Mouse (Mus musculus) midbrain, embryonic 16.5 days (tissue): ENCODE results near the gene Zswim5. TPM values are rescaled to one million over a fixed set of nuclear protein-coding genes. Genes with fewer than 3 reads are reported as not detected.
A peak's percentile ranks its signal among the peaks of the same experiment; 100 is the strongest.
"Not testable (repeated sequence)": the region's sequence is repeated elsewhere in the genome, so short reads cannot be mapped to it uniquely, and the experiment has no call there.

Experiments
- ATAC-seq: fragments of 200-750 bp; cut with Nextera tagmentation; 2 replicates; pipeline ENCODE4 v1.8.0; 2017; ENCODE audit warnings: moderate TSS enrichment
- H3K27ac ChIP-seq: fragments of 300-500 bp; sonication (generic); 2 replicates; pipeline ENCODE4 v1.5.1; 2014; ENCODE audit warnings: mild to moderate bottlenecking, low read length, mixed read lengths
- H3K27me3 ChIP-seq: fragments of 300-500 bp; sonication (generic); 2 replicates; pipeline ENCODE4 v1.6.1; 2014; ENCODE audit warnings: low read depth, low read length, mixed read lengths; ENCODE audit not compliant: control insufficient read depth, insufficient read depth
- H3K36me3 ChIP-seq: fragments of 300-500 bp; sonication (generic); 2 replicates; pipeline ENCODE4 v1.6.1; 2014; ENCODE audit warnings: mild to moderate bottlenecking, low read length, moderate library complexity, mixed read lengths; ENCODE audit not compliant: control insufficient read depth, insufficient read depth
- H3K4me1 ChIP-seq: fragments of 300-500 bp; sonication (generic); 2 replicates; pipeline ENCODE4 v1.6.1; 2014; ENCODE audit warnings: mild to moderate bottlenecking, low read length, mixed read lengths; ENCODE audit not compliant: control insufficient read depth, insufficient read depth
- H3K4me2 ChIP-seq: fragments of 300-500 bp; sonication (generic); 2 replicates; pipeline ENCODE4 v1.6.1; 2014; ENCODE audit warnings: mild to moderate bottlenecking, low read length, mixed read lengths
- H3K4me3 ChIP-seq: fragments of 300-500 bp; sonication (generic); 2 replicates; pipeline ENCODE4 v1.5.1; 2014; ENCODE audit warnings: low read depth, mild to moderate bottlenecking, low read length, moderate library complexity, mixed read lengths
- H3K9ac ChIP-seq: fragments of 300-500 bp; sonication (generic); 2 replicates; pipeline ENCODE4 v1.6.1; 2014; ENCODE audit warnings: low read depth, low read length, mixed read lengths
- H3K9me3 ChIP-seq: fragments of 300-500 bp; sonication (generic); replicated peaks from 2 replicates; pipeline ENCODE4 v1.6.1; 2014; ENCODE audit warnings: mild to moderate bottlenecking, low read length, mixed read lengths; ENCODE audit not compliant: control insufficient read depth, poor library complexity, severe bottlenecking
- WGBS: fragments of 180-500 bp; shearing (Covaris S2); extraction: QIAGEN DNeasy Blood & Tissue Kit; methylation state at CpG from one replicate; pipeline ENCODE4 v1.1.7; 2014; 5-methylcytosine and 5-hydroxymethylcytosine counted together
- polyA plus RNA-seq: library from polyadenylated mRNA; unstranded; fragments of >200 nt; fragmentation: Nextera tagmentation; extraction: Ambion mirVana; gene quantifications from 2 replicates; pipeline ENCODE4 v1.2.1, GENCODE M21; 2015

Zswim5 gene
- polyA plus RNA-seq: 4.2 and 5.1 TPM in 2 replicates

- H3K27ac ChIP-seq: peak within 1 kb of the TSS; percentile 95
- H3K4me2 ChIP-seq: peak within 1 kb of the TSS; percentile 70
- H3K27me3 ChIP-seq: no peaks in the 10 kb centered on the region
- no peaks in the 10 kb centered on the region for H3K9me3 ChIP-seq
- peak within 1 kb of the TSS; percentile 71 for H3K4me3 ChIP-seq
- H3K9ac ChIP-seq: peak within 1 kb of the TSS; percentile 87
- H3K36me3 ChIP-seq: no peaks in the 10 kb centered on the region
- ATAC-seq: peak; percentile 96
- WGBS: 0% methylated on average over 85 of the region's 104 CpGs
- peaks cover 8% of the 10 kb centered on the region for H3K4me1 ChIP-seq
These were observed at the start of gene Zswim5 for GRCm38 (mm10) chr4:116876995-116877728. TSS of gene Zswim5 (plus strand) at chr4:116877376.

- no peaks in the 10 kb centered on the region for H3K9me3 ChIP-seq
- no peak overlapping the region for H3K4me2 ChIP-seq
- no peak overlapping the region for H3K27ac ChIP-seq
- ATAC-seq: no peak
- H3K9ac ChIP-seq: no peak overlapping the region; the same call in 1 of the 2 replicates
- H3K27me3 ChIP-seq: no peaks in the 10 kb centered on the region
- WGBS: under 1% methylated on average over 4 of the region's 4 CpGs
- H3K36me3 ChIP-seq: no peaks in the 10 kb centered on the region
- H3K4me1 ChIP-seq: peaks cover 17% of the 10 kb centered on the region
- H3K4me3 ChIP-seq: no peak overlapping the region
These were observed 49.4 kb upstream of the Zswim5 start for GRCm38 (mm10) chr4:116827819-116828218.

GRCm38 (mm10) chr4:116829364-116830069 is 47.7 kb upstream of the Zswim5 start:
- 29% methylated on average over 6 of the region's 6 CpGs for WGBS
- H3K27me3 ChIP-seq: no peaks in the 10 kb centered on the region

GRCm38 (mm10) chr4:116830070-116830368 is 47.2 kb upstream of the Zswim5 start:
- Histone ChIP-seq H3K9ac (peak overlapping the region; percentile 38; the same call in 1 of the 2 replicates), H3K27me3 (no peaks in the 10 kb centered on the region), H3K9me3 (no peaks in the 10 kb centered on the region), H3K27ac (peak overlapping the region; percentile 55), H3K4me2 (no peak overlapping the region), H3K36me3 (no peaks in the 10 kb centered on the region), H3K4me1 (peaks cover 12% of the 10 kb centered on the region), H3K4me3 (no peak overlapping the region)
- ATAC-seq: no peak
- WGBS: 10% methylated on average over 6 of the region's 6 CpGs

More at GRCm38 (mm10) chr4:116829364-116830069, 47.7 kb upstream of the Zswim5 start:
- Histone ChIP-seq H3K4me2 (no peak overlapping the region), H3K9me3 (no peaks in the 10 kb centered on the region), H3K4me1 (peaks cover 14% of the 10 kb centered on the region), H3K4me3 (no peak overlapping the region), H3K9ac (peak overlapping the region; percentile 38; the same call in 1 of the 2 replicates), H3K36me3 (no peaks in the 10 kb centered on the region), H3K27ac (peak overlapping the region; percentile 55)
- ATAC-seq: no peak

GRCm38 (mm10) chr4:116838999-116839398 is 38.2 kb upstream of the Zswim5 start:
- no peaks in the 10 kb centered on the region for H3K36me3 ChIP-seq
- H3K4me2 ChIP-seq: no peak overlapping the region
- H3K4me3 ChIP-seq: no peak overlapping the region
- H3K4me1 ChIP-seq: no peaks in the 10 kb centered on the region
- H3K9me3 ChIP-seq: no peaks in the 10 kb centered on the region
- no peak overlapping the region for H3K9ac ChIP-seq
- WGBS: 10% methylated on average over 2 of the region's 2 CpGs
- no peak overlapping the region for H3K27ac ChIP-seq
- no peaks in the 10 kb centered on the region for H3K27me3 ChIP-seq
- ATAC-seq: no peak

- H3K27me3 ChIP-seq, H3K4me2 ChIP-seq, H3K9me3 ChIP-seq, H3K9ac ChIP-seq, H3K27ac ChIP-seq, H3K4me3 ChIP-seq, ATAC-seq, H3K36me3 ChIP-seq, H3K4me1 ChIP-seq: not testable (repeated sequence)
- 36% methylated on average over 17 of the region's 29 CpGs for WGBS
These were observed 37.1 kb upstream of the Zswim5 start for GRCm38 (mm10) chr4:116840096-116840495.

GRCm38 (mm10) chr4:116840841-116841240 is 36.3 kb upstream of the Zswim5 start:
- H3K4me2 ChIP-seq: no peak overlapping the region
- H3K4me3 ChIP-seq: no peak overlapping the region
- no peak overlapping the region for H3K9ac ChIP-seq
- WGBS: 80% methylated on average over 6 of the region's 6 CpGs
- no peak for ATAC-seq
- no peak overlapping the region for H3K27ac ChIP-seq
- no peaks in the 10 kb centered on the region for H3K4me1 ChIP-seq
- H3K27me3 ChIP-seq: no peaks in the 10 kb centered on the region
- no peaks in the 10 kb centered on the region for H3K36me3 ChIP-seq
- no peaks in the 10 kb centered on the region for H3K9me3 ChIP-seq

GRCm38 (mm10) chr4:116844324-116844723 is 32.9 kb upstream of the Zswim5 start:
- no peaks in the 10 kb centered on the region for H3K27me3 ChIP-seq
- H3K9ac ChIP-seq: no peak overlapping the region
- no peaks in the 10 kb centered on the region for H3K4me1 ChIP-seq
- no peak overlapping the region for H3K4me3 ChIP-seq
- 92% methylated on average over 3 of the region's 3 CpGs for WGBS
- no peak overlapping the region for H3K4me2 ChIP-seq
- no peaks in the 10 kb centered on the region for H3K9me3 ChIP-seq
- ATAC-seq: no peak
- no peak overlapping the region for H3K27ac ChIP-seq
- H3K36me3 ChIP-seq: no peaks in the 10 kb centered on the region

GRCm38 (mm10) chr4:116849901-116850300 is 27.3 kb upstream of the Zswim5 start:
- 64% methylated on average over 3 of the region's 3 CpGs for WGBS

More at GRCm38 (mm10) chr4:116849901-116850300, 27.3 kb upstream of the Zswim5 start:
- H3K9ac ChIP-seq: no peak overlapping the region
- H3K36me3 ChIP-seq: no peaks in the 10 kb centered on the region
- ATAC-seq: no peak
- no peaks in the 10 kb centered on the region for H3K9me3 ChIP-seq
- no peak overlapping the region for H3K4me2 ChIP-seq
- H3K4me1 ChIP-seq: no peaks in the 10 kb centered on the region
- H3K27me3 ChIP-seq: no peaks in the 10 kb centered on the region
- H3K27ac ChIP-seq: no peak overlapping the region
- H3K4me3 ChIP-seq: no peak overlapping the region
